Mouse (Mus musculus): ENCODE data around the gene Cdkn1b.

Cdkn1b gene

DNA sequence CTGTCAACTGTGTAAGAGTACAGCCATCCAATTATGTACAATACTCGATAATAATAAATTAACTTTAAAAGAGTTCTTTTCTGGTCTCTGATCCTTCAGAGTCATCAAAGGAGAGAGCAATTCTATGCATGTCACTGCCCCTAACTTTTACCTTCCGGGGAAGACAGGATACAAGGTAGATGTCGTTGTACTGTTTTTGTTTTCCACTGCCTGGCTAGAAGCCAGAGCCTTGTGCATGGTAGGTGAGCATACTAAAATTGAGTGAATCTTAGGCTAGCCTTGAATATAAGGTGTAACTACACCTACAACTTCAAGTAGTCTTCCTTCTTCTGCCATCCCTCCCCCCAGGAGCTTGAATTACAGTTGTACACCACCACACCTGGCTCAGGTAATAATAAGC is 10.9 kb downstream of the Cdkn1b start:
- DNase-seq, result no peak

DNA sequence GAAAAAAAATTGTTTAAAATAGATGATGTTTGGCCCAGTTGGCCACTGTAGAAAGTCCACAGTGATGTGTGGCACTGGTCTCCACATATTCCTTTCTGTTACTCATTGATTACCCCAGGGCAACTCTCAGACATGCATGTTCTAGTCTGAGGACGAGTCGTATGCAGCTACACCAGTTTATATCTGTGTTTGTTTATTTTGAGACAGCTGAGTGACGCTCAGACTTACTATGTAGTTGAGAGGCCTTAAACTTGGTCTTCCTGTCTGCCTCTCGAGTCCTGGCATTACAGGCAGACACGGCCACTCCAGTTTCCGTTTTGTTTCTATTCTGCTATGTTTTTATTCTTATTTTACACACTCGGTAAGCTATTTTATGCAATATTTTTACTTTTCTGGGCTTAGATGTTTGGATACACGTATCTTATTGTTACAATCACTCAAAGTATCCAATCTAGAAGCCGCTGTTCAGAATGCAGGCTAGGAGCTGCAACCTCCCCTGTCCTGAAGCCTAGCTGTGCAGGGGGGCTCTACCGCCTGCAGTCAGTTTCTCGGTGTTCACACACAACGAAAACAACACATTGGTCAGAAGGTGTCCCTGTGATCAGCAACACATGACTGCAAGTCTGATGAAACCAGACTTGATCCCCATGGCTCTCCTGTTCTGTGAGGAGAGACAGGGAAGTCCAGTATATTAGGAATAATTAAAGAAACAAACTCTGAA is 12.4 kb downstream of the Cdkn1b start:
- no peak for DNase-seq

DNA sequence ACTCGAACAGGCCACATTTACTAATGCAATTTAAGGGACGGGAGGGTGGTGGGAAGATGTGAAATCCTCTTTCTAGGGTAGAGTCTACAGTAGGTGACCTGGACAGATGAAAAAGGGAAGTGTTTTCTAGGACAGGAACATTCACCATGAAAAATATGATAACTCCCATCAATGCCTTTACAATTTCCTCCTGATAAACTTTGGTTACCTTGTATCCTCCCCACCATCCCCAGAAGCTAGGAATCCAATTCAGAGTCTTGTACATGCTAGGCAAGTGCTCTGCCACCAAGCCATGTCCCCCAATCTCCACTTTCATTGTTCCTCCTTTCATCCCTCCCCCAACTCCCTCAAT is 13.0 kb downstream of the Cdkn1b start:
- DNase-seq, result no peak

GRCm38 (mm10) chr6:134934305-134934704 is 14.1 kb downstream of the Cdkn1b start:
- no peak for DNase-seq

DNA sequence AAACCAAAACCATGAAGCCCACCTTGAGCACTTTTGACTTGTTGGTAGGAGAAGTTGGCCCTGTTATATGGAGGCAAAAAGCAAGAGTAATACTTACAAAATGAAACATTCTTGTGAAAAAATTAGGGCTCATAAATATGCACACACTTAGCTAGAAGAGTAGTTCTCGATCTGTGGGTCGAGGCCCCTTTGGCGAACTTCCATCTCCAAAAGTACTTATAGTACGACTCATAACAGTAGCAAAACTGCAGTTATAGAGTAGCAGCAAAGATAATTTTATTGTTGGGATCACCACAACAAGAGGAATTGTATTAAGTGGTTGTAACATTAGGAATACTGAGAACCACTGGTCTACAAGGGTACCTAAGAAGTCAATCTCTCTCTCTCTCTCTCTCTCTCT is 19.6 kb downstream of the Cdkn1b start:
- no peak for DNase-seq

DNA sequence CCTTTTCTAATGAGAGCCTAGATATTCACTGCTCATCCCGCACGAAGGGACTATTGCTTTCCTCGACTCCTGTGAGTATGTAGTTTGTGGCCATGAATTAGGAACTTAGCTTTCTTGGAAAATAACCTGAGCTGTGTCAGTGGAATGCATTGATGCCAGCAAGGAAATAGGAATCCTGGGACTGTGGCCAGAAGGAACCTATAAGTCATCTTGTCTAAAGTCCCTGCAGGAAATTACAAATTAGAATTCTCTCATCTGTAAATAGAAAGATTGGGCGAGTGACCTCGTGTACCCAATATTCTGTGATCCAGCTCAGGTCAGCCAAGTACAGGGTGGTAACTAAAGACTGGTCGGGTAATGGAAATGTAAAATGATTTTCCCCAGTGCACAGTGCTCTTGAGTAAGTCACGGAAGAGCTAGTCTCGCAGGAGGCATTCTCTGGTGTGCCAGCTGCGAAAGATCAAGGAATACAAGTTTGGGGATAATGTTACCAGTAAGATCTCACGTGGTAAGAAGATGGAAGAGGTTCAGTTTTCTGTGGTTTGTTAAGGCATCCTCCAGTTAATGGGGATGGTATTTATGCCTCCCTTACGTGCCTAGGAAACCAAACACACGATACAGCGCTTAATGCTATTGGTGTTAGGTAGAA is 23.7 kb downstream of the Cdkn1b start:
- DNase-seq, result no peak

GRCm38 (mm10) chr6:134946054-134946453 is 25.9 kb downstream of the Cdkn1b start:
- DNase-seq, result no peak

- no peak for DNase-seq
Observed at GRCm38 (mm10) chr6:134946858-134947257, 26.7 kb downstream of the Cdkn1b start.

GRCm38 (mm10) chr6:134947311-134948087 is 27.3 kb downstream of the Cdkn1b start:
- peak; percentile 76 for DNase-seq

DNA sequence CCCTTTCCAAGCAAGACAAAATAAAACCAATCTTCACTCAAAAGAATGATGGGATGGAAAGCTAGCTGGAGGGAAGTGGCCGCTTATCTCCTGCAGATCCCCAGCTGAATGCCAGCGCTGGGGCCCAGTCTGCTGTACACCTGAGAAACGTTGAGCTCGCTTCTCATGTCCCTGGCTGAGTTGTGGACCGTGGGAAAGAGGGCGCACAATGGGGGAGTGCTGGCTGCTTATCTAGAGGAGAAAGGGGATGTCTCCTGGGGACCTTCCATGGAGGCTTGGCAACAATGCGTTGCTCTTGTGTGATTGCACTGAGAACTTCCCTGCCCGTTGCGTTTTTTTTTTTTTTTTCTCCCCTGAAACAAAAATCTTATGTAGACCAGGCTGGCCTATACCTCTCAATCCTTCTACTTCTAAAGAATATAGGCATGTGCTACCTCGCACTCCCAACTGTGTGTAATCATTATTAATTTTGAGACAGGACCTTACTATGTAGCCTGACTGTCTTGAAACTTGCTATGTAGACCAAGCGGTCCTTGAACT is 28.4 kb downstream of the Cdkn1b start:
- peak; percentile 33 for DNase-seq

DNA sequence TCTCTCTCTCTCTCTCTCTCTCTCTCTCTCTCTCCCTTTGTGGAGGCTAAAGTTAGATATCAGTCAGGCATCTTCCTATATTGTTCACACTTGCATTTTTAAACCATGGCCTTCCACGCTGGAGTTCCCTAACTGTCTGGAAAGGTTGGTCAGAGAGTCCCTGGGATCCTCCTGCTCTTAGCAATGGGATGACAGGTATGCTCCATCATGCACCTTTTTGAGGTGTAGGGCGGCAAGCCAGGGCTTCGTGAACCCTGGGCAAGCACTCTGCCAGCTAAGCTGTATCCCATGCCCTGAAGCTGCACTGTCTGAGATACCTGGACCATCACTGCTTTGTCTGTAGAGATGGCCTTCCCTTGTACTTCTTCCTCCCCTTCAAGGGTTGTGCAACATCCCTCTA is 29.0 kb downstream of the Cdkn1b start:
- no peak for DNase-seq

- DNase-seq, result no peak
Observed at GRCm38 (mm10) chr6:134951364-134951763, 31.2 kb downstream of the Cdkn1b start.

- no peak for DNase-seq
Observed at GRCm38 (mm10) chr6:134953976-134954375, 33.8 kb downstream of the Cdkn1b start.

DNA sequence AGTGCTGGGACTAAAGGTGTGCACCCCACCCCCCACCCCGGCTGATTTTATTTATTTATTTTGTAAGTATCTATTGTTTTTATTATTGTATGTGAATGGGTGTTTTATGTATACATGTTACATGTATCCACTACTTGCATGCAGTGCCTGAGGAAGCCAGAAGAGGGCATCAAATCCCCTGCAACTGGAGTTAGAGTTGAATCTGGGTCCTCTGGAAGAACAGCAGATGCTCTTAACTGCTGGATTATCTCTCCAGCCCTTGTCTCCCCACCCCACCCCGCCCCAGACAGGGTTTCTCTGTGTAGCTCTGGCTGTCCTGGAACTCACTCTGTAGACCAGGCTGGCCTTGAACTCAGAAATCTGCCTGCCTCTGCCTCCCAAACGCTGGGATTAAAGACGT is 36.2 kb downstream of the Cdkn1b start:
- peak; percentile 64 for DNase-seq

DNA sequence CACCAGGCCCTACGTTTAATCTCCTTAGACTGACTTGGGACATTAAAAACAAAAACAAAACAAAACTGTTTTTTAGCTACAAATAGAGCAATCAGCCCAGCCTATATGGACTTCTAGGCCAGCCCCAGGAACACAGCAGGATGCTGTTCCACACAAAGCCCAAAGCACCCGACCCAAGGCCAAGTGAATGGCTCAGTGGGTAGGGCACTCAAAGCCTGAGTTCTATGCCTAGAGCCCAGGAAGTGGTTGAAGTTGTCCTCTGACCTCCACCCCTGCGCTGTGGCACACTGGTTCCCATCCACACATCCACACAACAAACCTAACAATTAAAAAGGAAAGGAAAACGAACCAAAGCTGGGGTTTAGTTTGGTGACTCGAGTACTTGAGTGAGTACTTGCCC is 41.1 kb downstream of the Cdkn1b start:
- DNase-seq, result no peak

DNA sequence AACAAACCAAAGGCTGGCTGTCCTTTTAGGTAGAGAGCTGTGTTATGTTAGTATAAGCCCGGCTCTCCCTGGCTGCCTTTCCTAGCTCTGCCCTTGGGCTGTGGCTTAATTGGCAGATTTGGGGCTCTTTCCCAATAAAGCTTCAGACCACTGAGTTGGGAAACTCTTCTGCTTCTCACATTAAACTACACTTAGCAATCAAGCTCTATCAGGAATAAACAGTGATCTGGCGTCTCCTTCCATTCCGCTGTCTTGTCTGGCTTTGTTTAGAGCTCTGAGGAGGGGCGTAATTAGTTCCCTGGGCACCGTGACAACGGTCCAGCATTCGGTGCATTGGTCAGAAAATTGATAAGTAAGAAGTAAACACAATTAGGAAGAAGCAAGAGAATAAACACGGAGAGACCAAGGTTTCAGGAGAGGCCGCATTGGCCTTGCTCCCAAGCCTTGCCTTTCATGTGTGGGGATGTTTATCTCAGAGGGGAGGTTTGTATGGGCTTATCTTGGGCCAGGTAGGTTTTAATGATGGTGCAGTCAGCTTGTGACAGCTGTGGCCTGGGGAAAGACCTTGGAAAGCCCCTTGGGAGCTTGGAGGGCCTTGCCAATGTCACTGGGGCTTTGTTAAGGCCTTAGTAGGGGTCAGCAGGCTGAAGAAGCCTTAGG is 41.8 kb downstream of the Cdkn1b start:
- no peak for DNase-seq

GRCm38 (mm10) chr6:134962518-134962893 is 42.3 kb downstream of the Cdkn1b start:
- no peak for DNase-seq

GRCm38 (mm10) chr6:134963910-134964309 is 43.7 kb downstream of the Cdkn1b start:
- no peak for DNase-seq

DNA sequence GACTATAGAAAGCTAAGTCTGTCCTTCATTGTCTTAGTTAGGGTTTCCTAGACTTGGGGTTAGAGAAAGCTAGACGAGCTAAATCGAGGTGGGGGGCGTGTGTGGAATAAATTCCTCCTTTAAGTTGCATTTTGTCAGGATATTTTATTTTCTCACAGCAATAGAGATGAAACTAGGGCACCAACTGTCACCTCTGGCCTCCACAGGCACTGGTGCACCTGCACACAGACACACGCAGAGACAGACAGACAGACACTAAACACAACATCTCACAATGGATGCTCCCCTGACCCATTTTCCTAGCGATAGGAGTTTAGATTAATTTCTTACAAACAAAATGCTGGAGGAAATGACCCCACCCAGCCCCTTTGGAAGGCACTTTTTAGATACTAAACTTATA is 46.5 kb downstream of the Cdkn1b start:
- no peak for DNase-seq

DNA sequence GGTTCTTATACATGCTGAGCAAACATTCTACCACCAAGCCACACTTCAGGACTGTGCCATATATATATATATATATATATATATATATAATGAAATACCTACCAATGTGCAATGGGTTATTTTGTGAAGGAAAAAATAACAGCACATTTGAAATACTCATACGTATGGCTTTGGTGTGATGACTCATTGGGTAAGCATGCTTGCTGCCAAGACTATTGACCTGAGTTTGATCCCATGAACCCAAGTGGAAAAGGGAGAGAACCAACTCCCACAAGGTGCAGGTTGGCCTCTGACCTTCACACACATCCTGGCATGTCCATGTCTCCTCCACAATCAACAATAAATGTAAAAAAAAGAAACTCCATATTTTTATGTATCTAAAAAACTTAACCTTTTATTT is 48.1 kb downstream of the Cdkn1b start:
- no peak for DNase-seq

- DNase-seq, result no peak
Observed at GRCm38 (mm10) chr6:134969498-134969897, 49.3 kb downstream of the Cdkn1b start.

- DNase-seq, result peak; percentile 58
Observed at GRCm38 (mm10) chr6:134972096-134972495, 51.9 kb downstream of the Cdkn1b start.
